Mouse (Mus musculus) spleen, postnatal 36 days (tissue): ENCODE data around the gene Sec11a.
"Not testable (repeated sequence)": the region's sequence is repeated elsewhere in the genome, so short reads cannot be mapped to it uniquely, and the experiment has no call there.

Source experiments
- DNase-seq, 2 experiments: peaks; one replicate each; pipeline ENCODE4 v3.0.0; 2022; ENCODE audit warnings: low spot score in 2 of 2, mixed read lengths in 1 of 2

Sec11a gene

DNA sequence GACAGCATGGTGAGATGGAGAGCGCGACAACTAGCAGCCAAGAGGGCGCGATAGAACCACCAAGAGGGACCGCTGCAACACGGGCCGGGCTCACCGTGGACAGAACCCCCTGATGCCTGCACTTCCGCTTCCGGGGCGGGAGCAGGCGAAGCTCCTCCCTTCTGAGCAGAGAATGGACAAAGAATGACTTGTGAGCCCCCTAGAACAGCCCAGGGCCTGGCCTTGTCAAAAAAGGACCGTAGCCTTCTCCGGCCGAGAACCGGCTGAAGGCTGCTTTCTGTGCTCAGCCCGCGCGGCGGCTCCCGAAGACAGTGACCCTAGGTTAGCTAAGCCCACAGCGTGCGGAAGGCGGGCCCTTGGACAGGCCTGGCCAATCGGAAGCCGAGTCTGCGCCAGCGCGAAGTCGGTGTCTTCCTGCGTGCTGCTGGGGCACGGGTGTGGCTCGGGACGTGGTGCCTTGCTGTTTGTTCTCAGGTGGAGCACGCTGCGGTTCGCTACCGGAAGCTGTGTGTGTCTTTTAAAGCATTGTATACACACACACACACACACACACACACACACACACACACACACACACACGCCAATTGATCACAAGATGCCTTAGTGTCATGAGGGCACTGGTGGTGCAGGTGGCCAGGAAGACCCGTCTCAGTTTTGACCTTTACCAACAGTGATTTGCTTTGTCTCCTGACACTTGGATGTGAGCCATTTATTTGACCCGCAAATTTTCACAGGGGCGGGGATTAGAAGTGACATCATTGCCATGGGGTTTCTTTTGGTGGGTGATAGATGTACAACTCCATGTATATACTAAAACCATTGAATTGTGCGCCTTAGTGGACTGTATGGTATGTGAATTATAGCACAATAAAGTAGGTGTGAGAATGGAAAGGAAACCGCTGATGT, at the start of gene Sec11a:
TSS of gene Sec11a (minus strand) at position 336 of the 906 bp plus-strand sequence.
- peak; percentile 94 to 95 for DNase-seq

DNA sequence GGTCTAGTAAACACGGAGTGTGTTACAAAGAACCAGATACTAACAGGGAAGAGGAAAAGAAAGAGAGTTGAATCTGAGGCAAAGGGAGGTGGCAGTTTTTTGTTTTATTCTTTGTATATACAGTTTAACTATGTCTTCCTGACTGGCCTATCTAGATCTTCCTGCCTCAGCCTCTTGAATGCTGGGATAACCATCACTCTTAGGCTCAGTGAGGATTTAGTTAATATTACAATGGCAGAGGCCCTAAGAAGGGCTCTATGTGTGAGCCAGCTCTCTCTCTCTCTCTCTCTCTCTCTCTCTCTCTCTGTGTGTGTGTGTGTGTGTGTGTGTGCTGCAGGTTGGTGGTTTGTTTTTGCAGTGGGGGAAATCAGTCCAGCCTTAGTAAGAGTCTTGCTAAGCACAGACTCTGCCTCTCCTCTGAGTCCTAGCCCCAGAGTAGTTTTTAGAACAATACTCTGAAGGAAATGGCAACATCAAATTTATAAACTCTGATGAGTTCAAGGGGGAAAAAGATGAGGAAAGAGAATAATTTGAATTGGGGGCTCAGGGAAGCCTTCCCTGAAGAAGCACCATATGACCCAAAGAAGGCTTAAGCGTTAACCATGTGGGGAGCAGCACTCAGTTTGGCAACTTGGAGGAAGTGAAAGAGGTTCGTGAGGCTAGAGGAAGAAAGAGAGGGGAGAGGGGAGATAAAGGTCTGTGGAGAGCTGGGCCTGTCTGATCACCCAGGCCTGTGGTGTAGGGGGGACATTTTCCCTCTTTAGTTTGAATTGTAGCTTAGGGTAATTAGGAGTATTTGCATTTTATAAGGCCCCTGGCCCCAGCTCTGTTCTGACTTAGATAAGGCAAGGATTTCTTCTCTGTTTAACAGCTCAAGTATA, 47.9 kb upstream of the Sec11a start:
- DNase-seq: peak; percentile 58 to 69

DNA sequence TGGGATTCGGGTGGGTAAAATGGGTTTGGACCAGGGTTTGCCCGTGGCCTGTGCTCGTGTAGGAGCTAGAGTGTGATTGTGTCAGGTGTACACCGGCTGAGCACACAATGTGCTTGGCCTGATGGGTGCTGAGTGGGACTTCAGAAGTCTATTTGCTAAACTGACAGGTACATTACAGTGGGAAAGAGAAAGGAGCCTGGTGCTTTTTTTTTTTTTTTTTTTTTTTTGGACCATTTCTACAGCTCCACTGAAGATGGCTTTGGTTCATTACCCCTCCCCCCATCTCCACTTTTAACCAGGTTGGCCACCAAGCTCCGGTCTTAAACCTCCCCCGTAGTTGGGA, 47.1 kb upstream of the Sec11a start:
- DNase-seq: peak in 1 of 2 experiments; percentile 18

DNA sequence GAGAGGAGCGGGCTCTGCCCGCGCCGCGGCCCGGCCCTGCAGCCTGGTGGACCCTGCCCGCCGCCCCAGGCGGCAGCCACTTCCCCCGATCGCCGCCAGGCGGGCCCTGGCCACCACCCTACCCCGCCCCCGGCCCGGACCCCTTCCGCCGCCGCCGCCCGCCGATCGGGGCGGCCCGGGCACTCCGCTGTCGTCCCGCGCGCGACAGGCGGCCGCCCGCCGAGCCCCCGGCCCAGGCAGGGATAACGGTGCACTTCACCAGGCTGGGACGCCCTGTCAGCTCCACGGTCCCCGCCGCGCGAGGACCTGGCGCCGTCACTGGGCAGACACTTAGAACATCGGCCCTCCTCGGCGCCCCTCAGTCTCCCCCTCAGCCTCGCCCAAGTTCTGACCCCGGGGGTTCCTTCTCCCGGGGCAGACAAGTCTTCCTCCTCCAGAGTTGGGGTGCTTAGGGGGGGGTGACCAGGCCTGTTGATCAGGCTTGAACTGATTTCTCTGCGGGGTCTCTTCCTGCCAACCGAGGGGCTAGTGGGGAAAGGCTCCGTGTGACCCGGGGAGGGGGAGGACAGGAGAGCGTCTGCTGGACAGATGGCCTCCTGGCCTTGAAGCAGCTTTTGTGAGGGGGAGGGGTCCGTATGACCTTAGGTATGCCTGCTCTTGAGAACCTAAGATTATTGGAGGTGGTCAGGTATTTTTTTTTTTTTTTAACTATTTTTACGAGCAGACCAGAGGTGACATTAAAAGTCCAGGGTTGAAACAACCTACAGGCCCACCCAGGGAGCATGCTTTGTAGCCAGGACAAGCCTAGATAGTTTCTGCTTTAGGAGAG, 46.5 kb upstream of the Sec11a start:
- DNase-seq: no peak

DNA sequence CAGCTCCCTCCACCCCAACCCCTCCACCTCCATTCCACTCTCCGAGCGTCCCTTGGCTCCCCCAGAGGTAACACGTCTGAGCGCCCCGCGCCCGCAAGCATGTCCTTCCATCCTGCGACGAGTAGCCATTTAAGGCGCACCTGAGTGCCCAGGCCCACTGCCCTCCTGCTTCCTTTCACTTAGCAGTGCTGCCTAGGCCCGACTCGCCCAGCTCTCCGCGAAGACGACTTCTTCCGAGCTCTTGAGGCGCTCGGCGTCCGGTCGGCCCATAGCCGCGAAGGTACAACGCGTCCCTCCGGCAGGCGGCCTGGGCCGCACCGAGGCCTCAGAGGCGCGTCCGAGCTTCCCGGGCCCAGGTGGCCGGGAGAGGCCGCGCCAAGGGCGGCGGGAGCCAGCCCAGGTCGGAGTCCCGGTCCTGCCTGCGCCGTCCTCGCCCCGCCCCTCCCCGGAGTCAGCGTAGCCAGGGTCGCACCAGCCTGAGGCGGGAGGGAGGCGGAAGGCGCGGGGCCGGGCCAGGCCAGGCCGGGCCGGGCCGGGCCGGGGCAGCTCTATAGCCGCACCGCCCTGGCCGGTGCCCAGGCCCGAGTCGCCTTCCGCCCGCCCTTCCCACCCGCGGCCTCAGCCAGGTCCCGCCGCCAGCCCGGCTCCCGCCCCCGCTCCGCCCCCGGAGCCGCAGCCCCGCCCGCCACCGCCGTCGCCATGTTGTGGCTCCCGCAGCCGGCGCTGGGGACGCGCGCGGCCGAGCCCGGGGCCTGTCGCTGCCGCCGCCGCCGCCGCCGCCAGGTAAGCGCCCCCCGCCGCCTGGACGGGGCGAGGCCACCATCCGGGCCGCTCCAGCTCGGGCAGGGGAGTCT, 45.6 kb upstream of the Sec11a start, which contains the start of gene Zfp592:
TSS of gene Zfp592 (plus strand) at position 702 of the 854 bp plus-strand sequence.
- peak; percentile 79 to 81 for DNase-seq

DNA sequence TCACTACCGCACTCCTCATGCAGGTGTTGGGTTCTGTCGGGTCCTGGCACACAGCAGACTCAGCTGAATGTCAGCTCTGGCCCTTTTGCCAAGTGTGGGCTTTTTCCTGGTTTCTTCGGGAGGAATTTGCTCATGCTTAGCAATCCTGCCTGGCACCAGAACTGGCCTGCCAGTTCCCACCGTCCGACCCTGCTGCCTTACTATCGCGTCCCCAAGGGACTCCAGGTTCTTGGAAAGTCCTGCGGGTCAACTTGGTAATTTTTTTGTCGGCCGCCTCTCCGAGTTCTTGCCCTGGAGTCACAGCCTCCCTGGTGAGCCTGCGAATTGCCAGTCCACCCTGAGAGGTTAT, 45.0 kb upstream of the Sec11a start:
- DNase-seq: no peak

DNA sequence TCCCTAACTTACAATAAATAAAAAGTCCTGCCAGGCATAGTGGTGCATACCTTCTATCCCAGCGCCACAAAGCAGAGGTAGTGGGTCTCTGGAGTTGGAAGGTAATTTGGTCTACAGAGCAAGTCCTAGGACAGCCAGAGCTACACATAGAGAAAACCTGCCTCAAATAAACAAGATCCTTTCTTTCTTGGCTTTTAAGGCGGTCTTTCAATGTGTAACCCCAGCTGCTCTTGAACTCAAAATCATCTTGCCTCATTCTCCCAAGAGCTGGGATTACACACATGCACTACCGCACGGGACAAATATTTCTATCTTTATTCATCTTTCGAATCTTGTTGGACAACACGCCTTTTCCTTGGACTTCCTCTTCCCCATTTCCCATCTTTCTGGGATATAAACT, 44.5 kb upstream of the Sec11a start:
- DNase-seq: no peak

DNA sequence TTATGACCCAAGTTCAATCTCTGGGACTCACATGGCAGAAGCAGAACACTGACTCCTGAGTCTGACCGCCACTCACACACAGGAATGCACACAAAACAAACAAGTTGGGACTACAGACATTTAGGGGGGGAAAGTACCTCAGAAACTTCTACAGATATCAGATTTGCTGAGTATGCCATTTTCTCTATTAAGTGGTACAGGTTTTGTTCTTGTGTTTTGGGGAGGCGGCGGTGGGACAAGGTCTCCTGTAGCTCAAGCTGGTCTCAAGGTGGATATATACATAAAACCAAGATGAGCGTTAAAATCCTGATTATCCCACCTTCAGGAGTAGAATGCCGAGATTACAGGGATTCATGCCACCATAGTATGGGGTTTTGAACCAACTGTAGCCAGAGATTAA, 44.0 kb upstream of the Sec11a start:
- no peak for DNase-seq

DNA sequence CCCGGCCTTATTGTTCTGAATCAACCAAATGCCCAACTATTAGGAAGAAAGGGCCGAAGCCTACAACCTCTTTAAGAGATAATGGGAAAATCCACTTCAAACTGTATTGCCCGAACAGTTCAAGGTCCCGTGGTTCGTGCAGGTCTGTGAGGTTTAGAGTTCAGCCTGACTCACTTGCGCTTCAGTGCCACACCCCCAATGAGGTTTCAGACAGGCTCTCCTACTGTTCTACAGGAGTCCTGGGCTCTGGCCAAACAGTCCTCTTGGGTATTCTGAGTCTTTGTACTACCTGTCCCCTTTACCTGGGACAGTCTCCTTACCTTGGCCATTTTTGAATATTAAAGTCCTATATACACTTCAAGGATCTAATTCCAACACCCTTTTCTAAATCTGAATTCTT, 42.7 kb upstream of the Sec11a start:
- DNase-seq: no peak

DNA sequence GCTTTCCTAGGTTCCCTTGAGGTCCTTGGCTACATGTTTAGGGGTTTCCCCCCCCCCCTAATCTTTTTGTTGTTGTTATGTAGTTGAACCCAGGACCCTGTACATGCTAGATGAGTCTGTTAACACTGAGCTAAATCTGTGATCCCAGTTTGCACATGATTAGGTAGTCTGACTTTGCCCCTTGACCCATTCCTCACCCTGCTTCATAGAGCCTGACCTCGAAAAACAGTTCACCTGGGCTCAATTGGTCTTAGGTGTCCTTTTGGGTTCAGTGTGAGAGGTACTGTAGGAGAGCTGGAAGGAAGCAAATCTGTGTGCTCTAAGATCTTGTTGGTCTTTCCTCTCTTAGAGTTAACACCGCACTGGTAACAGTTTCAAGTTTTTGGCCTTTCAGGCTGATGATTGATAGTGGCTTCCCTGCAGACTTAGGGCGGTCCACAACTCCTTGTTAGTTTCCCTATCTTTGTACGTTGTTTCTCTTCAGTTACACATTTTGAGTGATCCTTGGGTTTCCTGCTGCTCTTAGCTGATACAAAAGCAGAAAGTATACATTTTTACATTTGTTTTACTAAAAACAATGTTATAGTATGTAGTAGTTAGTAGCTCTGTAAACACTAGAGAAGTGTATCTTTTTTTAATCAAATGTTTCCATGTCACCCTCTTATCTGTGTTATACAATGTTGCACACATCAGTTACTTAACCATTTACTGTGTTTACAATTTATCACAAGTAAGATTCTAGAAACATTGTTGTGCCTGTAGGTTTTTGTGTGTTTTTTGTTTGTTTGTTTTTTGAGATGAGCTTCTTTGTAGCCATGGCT, 40.4 kb upstream of the Sec11a start:
- no peak for DNase-seq

DNA sequence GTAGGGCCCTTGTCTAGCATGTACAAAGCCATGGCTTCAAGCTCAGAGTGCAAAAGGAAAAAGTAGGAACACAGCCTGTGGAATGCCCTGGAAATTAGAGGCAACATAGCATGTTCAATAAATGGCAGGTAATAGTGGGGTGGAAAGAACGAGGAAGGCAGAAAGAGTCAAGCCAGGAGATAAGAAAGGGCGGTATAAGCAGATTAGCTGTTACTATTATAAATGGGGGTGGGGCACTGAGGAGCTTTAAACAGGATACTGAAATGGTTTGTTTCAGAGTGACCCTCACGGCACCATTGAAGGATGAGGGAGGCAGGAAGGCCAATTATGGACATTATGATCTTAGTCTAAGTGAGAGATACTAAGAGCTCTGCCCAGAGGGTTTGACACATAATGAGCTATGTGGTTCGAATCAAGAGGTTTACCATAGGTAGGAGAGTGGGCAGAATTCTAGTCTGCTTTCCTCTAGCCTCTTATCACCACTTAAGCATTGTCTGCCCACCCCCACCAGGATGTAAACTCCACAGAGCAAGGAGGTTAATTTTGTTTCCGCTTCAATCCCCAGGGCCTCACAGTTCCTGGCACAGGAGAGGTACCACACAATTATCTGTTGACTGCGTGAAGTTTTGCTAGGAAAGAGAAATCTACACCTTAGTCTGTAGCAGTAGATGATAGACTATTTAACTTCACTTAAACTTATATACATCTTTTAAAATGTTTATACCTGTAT, 39.0 kb upstream of the Sec11a start:
- DNase-seq: peak; percentile 50 to 58

DNA sequence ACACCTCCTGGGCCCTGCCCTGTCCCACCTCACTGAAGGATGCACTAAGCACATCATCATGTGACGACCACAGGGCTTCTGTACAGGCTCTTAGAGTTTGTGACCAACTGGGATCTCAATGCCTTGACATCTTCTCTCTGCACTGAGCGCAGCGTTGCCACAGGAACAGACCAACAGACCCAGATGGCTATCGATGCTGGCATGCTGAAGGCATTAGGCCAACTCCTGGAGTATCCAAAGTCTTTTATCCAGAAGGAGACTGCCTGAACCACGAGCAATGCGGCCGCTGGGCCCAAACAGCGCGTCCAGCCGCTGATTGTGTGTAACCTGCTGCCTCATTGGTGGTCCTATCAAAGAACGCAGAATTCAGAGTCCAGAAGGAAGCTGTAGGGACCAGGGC, 33.0 kb upstream of the Sec11a start:
- no peak for DNase-seq

DNA sequence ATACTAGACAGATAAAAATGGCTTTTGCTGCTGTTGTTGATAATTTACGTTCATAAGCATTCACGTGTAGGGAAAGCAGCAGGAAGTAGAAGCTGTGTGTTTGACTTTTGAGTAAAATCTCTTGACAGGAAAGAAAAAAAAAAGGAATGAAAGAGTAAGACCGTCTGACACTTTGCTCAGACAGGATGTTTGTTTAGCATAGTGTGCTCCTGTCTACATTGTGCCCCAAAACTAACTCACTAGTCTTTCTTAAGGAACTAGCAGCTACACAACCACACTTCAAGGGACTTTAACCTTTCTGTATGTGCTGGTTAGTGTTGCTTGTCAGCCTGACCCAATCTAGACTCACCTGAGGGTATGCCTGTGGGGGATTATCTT, 26.0 kb upstream of the Sec11a start:
- not testable (repeated sequence) for DNase-seq

DNA sequence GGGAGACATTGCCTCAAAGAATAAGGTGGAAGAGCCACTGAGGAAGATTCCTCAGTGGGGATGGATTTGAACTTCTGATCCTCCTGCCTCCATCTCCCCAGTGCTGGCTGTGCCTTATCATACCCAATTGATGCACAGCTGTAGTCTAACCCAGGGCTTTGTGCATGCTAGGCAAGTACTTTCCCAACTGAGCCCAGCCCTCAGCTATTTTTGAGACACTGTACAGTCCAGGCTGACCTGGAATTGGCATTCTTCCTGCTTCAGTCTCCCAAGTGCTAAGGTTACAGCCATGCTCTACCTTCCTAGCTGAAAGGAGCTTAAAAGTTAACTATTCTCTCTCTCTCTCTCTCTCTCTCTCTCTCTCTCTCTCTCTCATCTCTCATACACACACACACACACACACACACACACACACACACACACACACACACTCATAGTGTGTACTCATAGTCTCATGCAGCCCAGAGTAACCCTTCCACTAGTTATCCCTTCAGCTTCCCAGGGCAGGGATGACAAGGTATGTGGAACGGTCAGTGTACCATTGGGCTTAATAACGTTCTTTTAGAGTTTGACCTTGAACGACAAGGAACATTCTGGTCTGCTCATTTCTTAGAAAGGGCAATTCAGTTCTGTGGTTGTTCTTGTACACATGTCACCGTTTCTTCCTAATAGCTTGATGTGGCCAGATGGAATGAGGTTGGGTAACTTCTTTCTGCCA, 25.5 kb upstream of the Sec11a start:
- DNase-seq: not testable (repeated sequence)

DNA sequence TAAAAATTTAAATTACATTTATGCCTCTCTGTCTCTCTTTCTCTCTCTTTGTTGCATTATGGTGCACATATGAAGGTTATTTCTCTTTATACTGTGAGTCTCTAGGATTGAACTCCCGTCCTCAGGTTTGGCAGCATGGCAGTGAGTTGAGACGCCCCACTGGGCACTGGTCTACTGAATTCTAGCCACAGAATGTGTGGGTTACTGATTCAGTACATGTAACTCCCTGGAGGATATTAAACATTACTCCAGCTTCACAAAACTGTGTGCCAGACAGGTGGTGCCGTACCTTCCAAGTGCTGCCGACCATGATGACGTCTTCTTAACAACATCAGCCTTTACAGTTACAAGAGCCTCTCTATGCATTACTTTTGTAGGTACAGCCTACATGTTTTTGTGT, 24.5 kb upstream of the Sec11a start:
- DNase-seq: no peak

DNA sequence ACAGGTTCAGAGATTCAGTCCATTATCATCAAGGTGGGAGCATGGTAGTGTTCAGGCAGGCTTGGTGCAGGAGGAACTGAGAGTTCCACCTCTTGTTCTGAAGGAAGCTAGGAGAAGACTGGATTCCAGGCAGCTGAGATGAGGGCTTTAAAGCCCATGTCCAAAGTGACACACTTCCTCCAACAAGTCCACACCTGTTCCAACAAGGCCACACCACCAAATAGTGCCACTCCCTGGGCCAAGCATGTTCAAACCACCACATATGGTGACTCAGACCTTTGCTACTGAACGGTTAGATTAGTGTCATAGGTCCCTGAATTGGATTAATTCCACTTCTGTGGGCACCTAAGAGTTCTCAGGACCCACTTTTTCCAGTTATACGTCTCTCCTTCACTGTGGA, 23.8 kb upstream of the Sec11a start:
- DNase-seq: no peak

DNA sequence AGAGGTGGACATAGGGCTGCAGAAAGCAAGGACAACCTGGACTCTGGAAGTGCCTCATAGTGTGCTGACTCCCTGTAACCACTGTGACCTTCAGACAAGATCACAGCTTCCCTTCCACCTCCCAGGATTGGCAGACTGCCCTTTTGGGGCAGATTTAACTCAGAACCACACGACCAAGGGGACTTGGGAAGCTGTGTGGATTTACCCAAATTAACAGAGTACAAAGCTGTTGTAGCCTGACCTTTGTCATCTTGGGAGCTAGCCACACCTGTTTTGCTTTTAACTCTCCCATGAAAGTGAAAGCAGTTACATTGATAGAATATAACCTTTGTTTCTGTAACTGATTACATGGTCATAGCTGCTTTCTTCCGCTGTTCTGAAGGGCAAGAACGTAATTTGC, 23.3 kb upstream of the Sec11a start:
- DNase-seq: no peak

DNA sequence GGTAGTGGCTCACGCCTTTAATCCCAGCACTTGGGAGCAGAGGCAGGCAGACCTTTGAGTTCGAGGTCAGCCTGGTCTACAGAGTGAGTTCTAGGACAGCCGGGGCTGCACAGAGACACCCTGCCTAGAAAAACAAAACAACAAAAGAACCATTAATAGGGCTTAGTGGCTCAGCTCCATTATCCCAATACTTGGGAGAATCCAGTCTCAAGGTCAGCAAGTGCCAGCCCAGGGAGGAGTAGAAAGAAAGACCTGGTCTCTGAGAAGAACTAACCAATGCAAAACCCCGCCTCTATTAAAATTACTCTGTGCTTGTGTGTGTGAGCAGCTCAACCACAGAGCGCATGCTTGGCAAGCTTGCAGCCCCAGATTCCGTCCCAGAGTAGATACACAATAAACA, 15.2 kb upstream of the Sec11a start:
- DNase-seq: no peak

DNA sequence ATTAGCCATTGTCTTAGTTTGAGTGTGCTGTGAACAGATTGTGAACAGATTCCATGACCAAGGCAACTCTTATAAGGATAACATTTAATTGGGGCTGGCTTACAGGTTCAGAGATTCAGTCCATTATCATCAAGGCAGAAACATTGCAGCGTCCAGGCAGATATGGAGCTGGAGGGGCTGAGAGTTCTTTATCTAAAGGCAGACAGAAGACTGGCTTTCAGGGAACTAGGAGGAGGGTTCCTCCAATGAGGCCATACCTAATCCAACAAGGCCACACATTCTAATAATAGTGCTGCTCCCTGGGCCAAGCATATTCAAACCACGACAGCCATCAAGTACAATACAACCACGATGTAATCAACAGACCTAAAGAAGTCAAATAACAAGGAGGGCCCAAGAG, 11.4 kb upstream of the Sec11a start:
- no peak for DNase-seq
